Mouse (Mus musculus) bone marrow, adult 2 months (tissue): Measurements from ENCODE around the gene Prkrip1.

Experiments used
- CTCF ChIP-seq: fragments of 200-500 bp; IDR thresholded peaks from 2 replicates; pipeline ENCODE4 v1.5.1; 2011; ENCODE audit warnings: low read length, control low read depth; ENCODE audit not compliant: control insufficient read depth, insufficient read depth
- POLR2A ChIP-seq: fragments of 200-500 bp; IDR thresholded peaks from 2 replicates; pipeline ENCODE4 v1.6.1; 2011; ENCODE audit warnings: low read depth, mild to moderate bottlenecking, control low read depth, low read length, borderline replicate concordance; ENCODE audit not compliant: control insufficient read depth

DNA sequence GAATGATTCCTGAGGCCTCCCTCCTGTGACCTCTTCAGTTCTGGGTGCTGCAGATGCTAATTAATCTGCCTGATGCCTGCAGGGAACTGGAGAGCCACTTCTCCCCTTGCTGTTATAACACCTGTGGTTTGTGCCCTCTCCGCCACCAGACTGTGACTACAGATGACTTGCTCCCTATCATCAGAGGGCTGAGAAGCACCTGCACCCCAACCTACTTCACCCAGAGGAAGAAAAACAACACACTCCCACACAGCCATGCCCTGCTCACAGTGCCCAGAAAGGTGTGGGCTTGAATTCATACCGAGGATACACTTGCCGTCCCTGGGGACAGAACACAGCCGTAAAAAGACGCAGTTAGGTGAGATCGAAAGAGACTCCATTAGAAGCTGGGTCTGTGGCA is 42.4 kb upstream of the Prkrip1 start:
- TF ChIP-seq CTCF (no peak), POLR2A (no peak)
